Mouse (Mus musculus) myocyte (in vitro differentiated cells): ENCODE data around the gene Ptpn7.

Experiments used
- CEBPB ChIP-seq: IDR thresholded peaks from 2 replicates; pipeline ENCODE4 v1.6.1; 2011; ENCODE audit warnings: mild to moderate bottlenecking, moderate library complexity; ENCODE audit not compliant: poor library complexity, insufficient read depth, severe bottlenecking
- E2F4 ChIP-seq: IDR thresholded peaks from one replicate; pipeline ENCODE4 v1.6.1; 2011; ENCODE audit warnings: mild to moderate bottlenecking, control low read depth, moderate library complexity; ENCODE audit not compliant: insufficient read depth
- MAX ChIP-seq: IDR thresholded peaks from one replicate; pipeline ENCODE4 v1.6.1; 2011; ENCODE audit warnings: low read depth, mild to moderate bottlenecking, control low read depth
- POLR2A ChIP-seq: IDR thresholded peaks from one replicate; pipeline ENCODE4 v1.6.1; 2011; ENCODE audit warnings: low read depth, mild to moderate bottlenecking, control low read depth, moderate library complexity; ENCODE audit not compliant: insufficient read length
- TCF3 ChIP-seq: IDR thresholded peaks from one replicate; pipeline ENCODE4 v1.6.1; 2011; ENCODE audit warnings: low read depth, control low read depth; ENCODE audit not compliant: insufficient read length
- USF1 ChIP-seq: IDR thresholded peaks from one replicate; pipeline ENCODE4 v1.6.1; 2011; ENCODE audit warnings: low read depth, mild to moderate bottlenecking, control low read depth, moderate library complexity

- TF ChIP-seq USF1, result no peak
- no peak for TF ChIP-seq POLR2A
- TF ChIP-seq MAX, result no peak
- no peak for TF ChIP-seq E2F4
- no peak for TF ChIP-seq CEBPB
- no peak for TF ChIP-seq TCF3
These were observed 23.8 kb downstream of the Ptpn7 start for GRCm38 (mm10) chr1:135156300-135156699.
